In genomic region chr1:179928822-179929221, GRCm38 (mm10) we compare ENCODE assay signal across 10 mouse cellular contexts. TPM values are rescaled to one million over a fixed set of nuclear protein-coding genes. Genes with fewer than 3 reads are reported as not detected.
DNase-seq lines count a peak whose midpoint lies in the region; ATAC-seq and TF ChIP-seq lines count a peak whose summit lies in the region.
"Had no signal": no experiment of that assay in that cellular context is flagged by ENCODE, and none has a peak within 500 bp of the region (broad histone marks: within the 10 kb centered on the region; RNA-seq: fewer than 3 reads in every experiment).

No protein-coding gene starts in this region.

- peak; percentile 19 for TF ChIP-seq CTCF in left cerebral cortex, adult 2 months (IDR thresholded peaks at IDR 0.05)

- H3K4me3 ChIP-seq in left cerebral cortex, adult 2 months, result no peak overlapping the region
- H3K4me3 ChIP-seq: hindbrain, embryonic 13.5 days had no signal

- no peaks in the 10 kb centered on the region for H3K27me3 ChIP-seq in splenic B cell, adult 2 months (ENCODE audit: control insufficient read depth, insufficient read depth, low read length, poor library complexity, severe bottlenecking)
- H3K27me3 ChIP-seq: hindbrain, embryonic 13.5 days had no signal

- no peaks in the 10 kb centered on the region for H3K36me3 ChIP-seq in splenic B cell, adult 2 months (ENCODE audit: control insufficient read depth, insufficient read depth, low read length, poor library complexity, severe bottlenecking)
- H3K36me3 ChIP-seq: hindbrain, embryonic 13.5 days had no signal

- no peak overlapping the region for H3K27ac ChIP-seq in left cerebral cortex, adult 2 months
- H3K27ac ChIP-seq: hindbrain, embryonic 13.5 days had no signal

- ATAC-seq in CD4-positive, CD25-positive, alpha-beta regulatory T cell, adult 4 months, result no peak

- intact Hi-C loops in left cerebral cortex, adult 2 months (cut with DNase I), result no loop called here
- intact Hi-C loops in left cerebral cortex, postnatal 25 days (cut with DNase I), result no loop called here

- DNase-seq in CD4-positive, CD25-positive, alpha-beta regulatory T cell, adult 2 months (ENCODE audit: low read depth, low spot score), result peak; percentile 48
- DNase-seq in left cerebral cortex, adult 2 months (ENCODE audit: extremely low spot score in 1 of 2, low spot score in 2 of 2), result no peak
- DNase-seq in left cerebral cortex, postnatal 25 days (ENCODE audit: low spot score in 2 of 2), result no peak
- DNase-seq in embryo, embryonic 11 days, result peak; percentile 22
- DNase-seq in splenic B cell, adult 2 months (ENCODE audit: low read depth, low spot score), result peak; percentile 1
- DNase-seq in urinary bladder, postnatal 10 days (ENCODE audit: low spot score), result no peak
- no peak for DNase-seq in kidney, postnatal 14 days
- DNase-seq: adrenal gland, adult 8-10 months had no signal

RNA-seq across cellular contexts. Expression of gene Cdc42bpa, which starts 31.4 kb away (rescaled TPM):
- polyA plus RNA-seq in CD4-positive, CD25-positive, alpha-beta regulatory T cell, adult 4 months (2017; shearing (Covaris generic)), result under 1 TPM; 0.36 to 0.43 TPM
- 100 to 1,000 TPM; 261 TPM for total RNA-seq in left cerebral cortex, adult 2 months (2021)
- 100 to 1,000 TPM; 251 to 258 TPM for total RNA-seq in left cerebral cortex, postnatal 25 days (2021)

Comparison
In these comparisons a context has a peak if more than half of its experiments do, and no peak if none do; other contexts are left out.
1. DNase-seq: peak in CD4-positive, CD25-positive, alpha-beta regulatory T cell, adult 2 months (single experiment), embryo, embryonic 11 days (single experiment) and splenic B cell, adult 2 months (single experiment); none in left cerebral cortex, adult 2 months (0 of 2), left cerebral cortex, postnatal 25 days (0 of 2), urinary bladder, postnatal 10 days (single experiment) and kidney, postnatal 14 days (single experiment).